Comparison of ENCODE assay signal across 8 mouse cellular contexts in genomic region chr8:119840275-119840808, GRCm38 (mm10). TPM values are rescaled to one million over a fixed set of nuclear protein-coding genes. Genes with fewer than 3 reads are reported as not detected.
A peak's percentile ranks its signal among the peaks of the same experiment; 100 is the strongest.
DNase-seq lines count a peak whose midpoint lies in the region; ATAC-seq and TF ChIP-seq lines count a peak whose summit lies in the region.

Cotl1 (minus strand) TSS chr8:119840544.

- TF ChIP-seq CTCF in gastrocnemius, adult 2 months (IDR thresholded peaks at IDR 0.05), result no peak
- no peak for TF ChIP-seq CTCF in hindbrain, postnatal 0 days (IDR thresholded peaks at IDR 0.05; ENCODE audit: low read depth)
- TF ChIP-seq CTCF in left cerebral cortex, adult 2 months (IDR thresholded peaks at IDR 0.05), result no peak

- no peaks in the 10 kb centered on the region for H3K36me3 ChIP-seq in hindbrain, postnatal 0 days (ENCODE audit: insufficient read depth, low read length)

- H3K27me3 ChIP-seq in hindbrain, postnatal 0 days (ENCODE audit: insufficient read depth, low read length), result no peaks in the 10 kb centered on the region

- under 1% methylated on average over 55 of the region's 57 CpGs for WGBS in hindbrain, postnatal 0 days

- peaks cover 37% of the 10 kb centered on the region for H3K4me1 ChIP-seq in hindbrain, postnatal 0 days (ENCODE audit: insufficient read depth, low read length)

- peak; percentile 77 for DNase-seq in WW6 (ENCODE audit: low read depth, low spot score)
- peak; percentile 96 to 98 for DNase-seq in cerebellum, postnatal 4 days (ENCODE audit: low spot score in 2 of 2)
- peak; percentile 98 for DNase-seq in gastrocnemius, adult 2 months
- peak; percentile 99 for DNase-seq in hindbrain, postnatal 0 days (ENCODE audit: low spot score)
- peak; percentile 98 for DNase-seq in left cerebral cortex, adult 2 months (ENCODE audit: extremely low spot score in 1 of 2, low spot score in 2 of 2)
- peak; percentile 95 to 98 for DNase-seq in right cerebral cortex, adult 2 months (ENCODE audit: low spot score in 2 of 2)
- peak; percentile 98 for DNase-seq in urinary bladder, postnatal 14 days (ENCODE audit: low spot score)

- peak within 1 kb of the TSS; percentile 87 for H3K4me2 ChIP-seq in hindbrain, postnatal 0 days (ENCODE audit: low read depth, low read length)

- peak; percentile 96 for ATAC-seq in hindbrain, postnatal 0 days
- peak; percentile 84 for ATAC-seq in megakaryocyte, adult 5-6 weeks (ENCODE audit: poor library complexity, severe bottlenecking)

- H3K4me3 ChIP-seq in gastrocnemius, adult 2 months, result peak within 1 kb of the TSS; percentile 81
- H3K4me3 ChIP-seq in hindbrain, postnatal 0 days (ENCODE audit: low read length), result peak within 1 kb of the TSS; percentile 81
- peak within 1 kb of the TSS; percentile 70 for H3K4me3 ChIP-seq in left cerebral cortex, adult 2 months

- H3K27ac ChIP-seq in gastrocnemius, adult 2 months, result peak within 1 kb of the TSS; percentile 88
- peak within 1 kb of the TSS; percentile 85 for H3K27ac ChIP-seq in hindbrain, postnatal 0 days
- H3K27ac ChIP-seq in left cerebral cortex, adult 2 months, result peak within 1 kb of the TSS; percentile 91

- peak within 1 kb of the TSS; percentile 74 for H3K9ac ChIP-seq in hindbrain, postnatal 0 days (replicated peaks; ENCODE audit: low read length)

- intact Hi-C loops in gastrocnemius, adult 2 months (cut with DNase I), result no loop called here
- intact Hi-C loops in left cerebral cortex, adult 2 months (cut with DNase I), result loop anchor here (5.0 kb wide), 1 partner anchor 153 kb away; no protein-coding TSS in a partner anchor

- H3K9me3 ChIP-seq in hindbrain, postnatal 0 days (ENCODE audit: low read length), result no peaks in the 10 kb centered on the region

RNA-seq across cellular contexts. Expression of gene Cotl1, which starts in this region (rescaled TPM):
- 1 to 10 TPM; 3.2 to 7.4 TPM for total RNA-seq in gastrocnemius, adult 2 months (2021)
- total RNA-seq in hindbrain, postnatal 0 days (2014; rRNA removed), result 263 and 269 TPM in 2 replicates
- polyA plus RNA-seq in hindbrain, postnatal 0 days (2015; fragmentation: Nextera tagmentation; extraction: Ambion mirVana), result 85.4 and 87.8 TPM in 2 replicates
- total RNA-seq in left cerebral cortex, adult 2 months (2021), result 10 to 100 TPM; 60.1 to 61.4 TPM
- total RNA-seq in megakaryocyte, adult 5-6 weeks (2015), result 526 and 619 TPM in 2 replicates
- 490 and 532 TPM in 2 replicates for total RNA-seq in megakaryocyte, adult 5-6 weeks (2017)

Comparison
In these comparisons a context has a peak if more than half of its experiments do, and no peak if none do; other contexts are left out.
1. Peak in every context shown above with its lines: DNase-seq, ATAC-seq, H3K4me3 ChIP-seq and H3K27ac ChIP-seq.
2. RNA of gene Cotl1 (total RNA-seq): 490 to 619 TPM in megakaryocyte, adult 5-6 weeks, 263 to 269 TPM in hindbrain, postnatal 0 days and 60.1 to 61.4 TPM in left cerebral cortex, adult 2 months; 3.2 to 7.4 TPM in gastrocnemius, adult 2 months; every median in the first group is over 4 times any median in the second.